Mouse (Mus musculus) erythroblast, embryonic 14.5 days (primary cell): ENCODE results near the gene Afm.

ENCODE experiments used
- GATA1 ChIP-seq: IDR thresholded peaks from 2 replicates; pipeline ENCODE4 v1.6.1; 2012; ENCODE audit warnings: low read length, inconsistent platforms, mixed read lengths
- TAL1 ChIP-seq: IDR thresholded peaks from 3 replicates; pipeline ENCODE4 v1.6.1; 2012; ENCODE audit warnings: low read length, inconsistent platforms, mixed read lengths

GRCm38 (mm10) chr5:90591936-90592335 is 73.2 kb downstream of the Afm start:
- TF ChIP-seq TAL1 (no peak), GATA1 (no peak)
